Mouse (Mus musculus) heart, embryonic 13.5 days (tissue): ENCODE results near the gene Tmc8. TPM values are rescaled to one million over a fixed set of nuclear protein-coding genes. Genes with fewer than 3 reads are reported as not detected.

Experiments used
- ATAC-seq: fragments of 200-750 bp; cut with Nextera tagmentation; 2 replicates; pipeline ENCODE4 v1.8.0; 2017; ENCODE audit warnings: moderate TSS enrichment; ENCODE audit not compliant: insufficient number of reproducible peaks, low FRiP score, low TSS enrichment; ENCODE audit errors: extremely low read depth
- H3K27ac ChIP-seq: fragments of 300-500 bp; sonication (generic); replicated peaks from 2 replicates; pipeline ENCODE4 v1.5.1; 2015; ENCODE audit warnings: moderate library complexity, mild to moderate bottlenecking, inconsistent platforms
- H3K27me3 ChIP-seq: fragments of 300-500 bp; sonication (generic); replicated peaks from 2 replicates; pipeline ENCODE4 v1.6.1; 2015; ENCODE audit warnings: mild to moderate bottlenecking, inconsistent platforms
- H3K36me3 ChIP-seq: fragments of 300-500 bp; sonication (generic); 2 replicates; pipeline ENCODE4 v1.6.1; 2015; ENCODE audit warnings: mild to moderate bottlenecking, inconsistent platforms
- H3K4me1 ChIP-seq: fragments of 300-500 bp; sonication (generic); 2 replicates; pipeline ENCODE4 v1.6.1; 2015; ENCODE audit warnings: inconsistent platforms
- H3K4me2 ChIP-seq: fragments of 300-500 bp; sonication (generic); 2 replicates; pipeline ENCODE4 v1.6.1; 2015; ENCODE audit warnings: inconsistent platforms, mild to moderate bottlenecking, moderate library complexity
- H3K4me3 ChIP-seq: fragments of 300-500 bp; sonication (generic); 2 replicates; pipeline ENCODE4 v1.5.1; 2015; ENCODE audit warnings: moderate library complexity, mild to moderate bottlenecking, inconsistent platforms
- H3K9ac ChIP-seq: fragments of 300-500 bp; sonication (generic); 2 replicates; pipeline ENCODE4 v1.6.1; 2015; ENCODE audit warnings: inconsistent platforms, mild to moderate bottlenecking, moderate library complexity
- H3K9me3 ChIP-seq: fragments of 300-500 bp; sonication (generic); 2 replicates; pipeline ENCODE4 v1.6.1; 2016; ENCODE audit warnings: inconsistent platforms
- WGBS: fragments of 180-500 bp; shearing (Covaris S2); methylation state at CpG from one replicate; pipeline ENCODE4 v1.1.7; 2015; ENCODE audit warnings: mixed read lengths; 5-methylcytosine and 5-hydroxymethylcytosine counted together
- polyA plus RNA-seq: library from polyadenylated mRNA; unstranded; fragments of >200 nt; fragmentation: Nextera tagmentation; extraction: Ambion mirVana; gene quantifications from 2 replicates; pipeline ENCODE4 v1.2.1, GENCODE M21; 2015

Gene Tmc8
- polyA plus RNA-seq, 1 experiment from 2014 or later = 2.5 TPM

DNA sequence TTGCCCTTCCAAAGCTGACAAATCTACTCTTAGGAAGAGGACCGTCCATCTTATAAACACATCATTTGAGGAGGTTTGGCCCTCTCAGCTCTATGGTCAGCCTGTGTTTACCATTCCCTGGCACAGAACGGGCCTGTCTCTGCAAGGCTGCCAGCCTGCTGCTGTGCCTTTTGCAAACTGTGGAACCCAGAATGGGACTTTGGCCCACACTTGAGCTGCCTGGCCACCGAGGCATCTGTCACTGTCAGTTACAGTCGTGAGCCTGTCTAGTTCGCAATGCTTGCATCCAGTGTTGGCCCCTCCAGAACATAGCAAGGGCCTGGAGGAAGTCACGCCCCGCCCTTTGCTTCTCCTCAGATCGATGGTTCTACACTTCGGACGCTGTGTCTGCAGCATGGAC lies 22.6 kb upstream of the Tmc8 start:
- no peak for ATAC-seq
- H3K27ac ChIP-seq = no peak overlapping the region
- WGBS = 90% methylated on average over 10 of the region's 10 CpGs

GRCm38 (mm10) chr11:117760374-117761119 lies 21.3 kb upstream of the Tmc8 start:
- WGBS = 86% methylated on average over 26 of the region's 26 CpGs
- H3K36me3 ChIP-seq = peaks cover 96% of the 10 kb centered on the region
- no peaks in the 10 kb centered on the region for H3K9me3 ChIP-seq
- no peaks in the 10 kb centered on the region for H3K27me3 ChIP-seq
- H3K27ac ChIP-seq = no peak overlapping the region
- no peak overlapping the region for H3K4me2 ChIP-seq
- ATAC-seq = no peak
- no peak overlapping the region for H3K4me3 ChIP-seq
- no peak overlapping the region for H3K9ac ChIP-seq
- H3K4me1 ChIP-seq = no peaks in the 10 kb centered on the region

More for the DNA sequence above, 22.6 kb upstream of the Tmc8 start:
- Histone ChIP-seq H3K4me1 (no peaks in the 10 kb centered on the region), H3K4me3 (no peak overlapping the region), H3K4me2 (no peak overlapping the region), H3K9ac (no peak overlapping the region), H3K9me3 (no peaks in the 10 kb centered on the region), H3K27me3 (no peaks in the 10 kb centered on the region), H3K36me3 (peaks cover 96% of the 10 kb centered on the region)

DNA sequence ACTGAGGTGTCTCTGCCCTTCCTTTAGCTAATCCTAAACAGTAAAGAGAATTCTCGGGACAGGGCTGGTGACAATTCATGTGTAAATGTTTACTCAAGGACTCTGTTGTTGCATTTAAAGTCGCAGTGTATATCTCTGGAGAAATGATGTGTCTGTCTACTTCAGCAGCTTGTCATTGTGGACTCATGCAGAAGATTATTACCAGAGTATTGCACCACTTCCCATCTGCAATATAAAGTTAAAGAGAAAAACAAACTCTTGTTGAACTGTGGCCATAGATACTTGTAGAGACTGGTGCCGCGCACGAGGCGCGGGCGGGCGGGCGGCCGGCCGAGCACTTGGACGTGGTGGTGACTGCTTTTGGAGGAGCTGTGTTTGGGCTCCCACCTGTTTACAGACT lies 20.1 kb upstream of the Tmc8 start:
- no peak overlapping the region for H3K4me2 ChIP-seq
- no peak overlapping the region for H3K27ac ChIP-seq
- H3K4me1 ChIP-seq = peaks cover 8% of the 10 kb centered on the region
- H3K9me3 ChIP-seq = no peaks in the 10 kb centered on the region
- H3K9ac ChIP-seq = no peak overlapping the region
- peaks cover 96% of the 10 kb centered on the region for H3K36me3 ChIP-seq
- WGBS = 91% methylated on average over 13 of the region's 13 CpGs
- ATAC-seq = no peak
- H3K4me3 ChIP-seq = no peak overlapping the region
- no peaks in the 10 kb centered on the region for H3K27me3 ChIP-seq

DNA sequence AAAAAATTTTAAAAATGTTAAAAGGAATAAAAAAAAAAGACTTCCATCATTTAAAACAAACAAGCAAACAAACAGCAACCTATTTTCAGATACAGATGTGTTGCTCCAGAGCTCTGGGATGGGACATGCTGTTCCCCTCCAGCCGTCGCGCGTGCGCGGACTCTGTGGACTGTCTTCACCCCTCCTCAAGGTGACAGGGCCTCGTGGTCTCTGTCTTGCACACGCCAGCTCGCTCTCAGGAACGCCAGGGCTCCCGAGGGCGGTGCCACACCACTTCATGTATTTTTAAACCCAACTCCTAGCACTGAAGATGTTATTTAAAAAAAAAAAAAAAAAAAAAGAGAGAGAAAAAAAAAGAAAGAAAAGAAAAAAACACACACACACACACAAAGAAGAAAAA lies 19.6 kb upstream of the Tmc8 start:
- peaks cover 8% of the 10 kb centered on the region for H3K4me1 ChIP-seq
- no peaks in the 10 kb centered on the region for H3K9me3 ChIP-seq
- H3K36me3 ChIP-seq = peaks cover 95% of the 10 kb centered on the region
- H3K9ac ChIP-seq = no peak overlapping the region
- H3K27me3 ChIP-seq = no peaks in the 10 kb centered on the region
- WGBS = 53% methylated on average over 12 of the region's 12 CpGs
- no peak for ATAC-seq
- H3K4me2 ChIP-seq = no peak overlapping the region
- no peak overlapping the region for H3K4me3 ChIP-seq
- no peak overlapping the region for H3K27ac ChIP-seq

GRCm38 (mm10) chr11:117764319-117764718 lies 17.6 kb upstream of the Tmc8 start:
- no peak overlapping the region for H3K4me3 ChIP-seq
- no peak for ATAC-seq
- no peaks in the 10 kb centered on the region for H3K27me3 ChIP-seq
- no peak overlapping the region for H3K4me2 ChIP-seq
- H3K9ac ChIP-seq = no peak overlapping the region
- H3K4me1 ChIP-seq = peaks cover 16% of the 10 kb centered on the region
- 72% methylated on average over 9 of the region's 9 CpGs for WGBS
- no peak overlapping the region for H3K27ac ChIP-seq
- H3K36me3 ChIP-seq = peaks cover 87% of the 10 kb centered on the region
- H3K9me3 ChIP-seq = no peaks in the 10 kb centered on the region

DNA sequence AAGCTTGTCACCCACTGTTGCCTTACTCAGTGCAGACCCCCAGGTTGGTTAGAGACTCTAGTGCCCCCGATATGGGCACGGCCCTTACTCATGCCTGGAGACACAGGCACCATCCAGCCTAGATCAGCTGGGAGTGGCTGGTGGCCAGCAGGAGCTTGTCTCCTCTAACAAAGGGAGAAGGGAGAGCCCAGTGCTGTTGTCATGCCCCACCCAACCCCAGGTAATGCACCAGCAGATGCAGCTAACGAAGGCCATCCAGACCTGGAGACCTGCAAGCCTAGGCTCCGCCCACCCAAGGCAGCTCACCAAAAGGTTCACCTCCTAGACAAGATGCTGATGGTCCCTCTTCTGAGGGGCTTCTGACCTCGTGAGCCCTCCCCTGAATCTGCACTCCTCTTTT lies 16.5 kb upstream of the Tmc8 start:
- no peak for ATAC-seq
- Histone ChIP-seq H3K4me1 (peaks cover 21% of the 10 kb centered on the region), H3K27me3 (no peaks in the 10 kb centered on the region), H3K4me3 (no peak overlapping the region), H3K27ac (no peak overlapping the region), H3K36me3 (peaks cover 86% of the 10 kb centered on the region), H3K9me3 (no peaks in the 10 kb centered on the region), H3K4me2 (no peak overlapping the region), H3K9ac (no peak overlapping the region)
- WGBS = 86% methylated on average over 5 of the region's 5 CpGs

GRCm38 (mm10) chr11:117766275-117766674 lies 15.6 kb upstream of the Tmc8 start:
- no peak overlapping the region for H3K4me3 ChIP-seq
- H3K27me3 ChIP-seq = no peaks in the 10 kb centered on the region
- H3K4me2 ChIP-seq = no peak overlapping the region
- no peak overlapping the region for H3K9ac ChIP-seq
- peaks cover 21% of the 10 kb centered on the region for H3K4me1 ChIP-seq
- ATAC-seq = no peak
- no peaks in the 10 kb centered on the region for H3K9me3 ChIP-seq
- H3K27ac ChIP-seq = no peak overlapping the region
- peaks cover 84% of the 10 kb centered on the region for H3K36me3 ChIP-seq
- 68% methylated on average over 3 of the region's 3 CpGs for WGBS

DNA sequence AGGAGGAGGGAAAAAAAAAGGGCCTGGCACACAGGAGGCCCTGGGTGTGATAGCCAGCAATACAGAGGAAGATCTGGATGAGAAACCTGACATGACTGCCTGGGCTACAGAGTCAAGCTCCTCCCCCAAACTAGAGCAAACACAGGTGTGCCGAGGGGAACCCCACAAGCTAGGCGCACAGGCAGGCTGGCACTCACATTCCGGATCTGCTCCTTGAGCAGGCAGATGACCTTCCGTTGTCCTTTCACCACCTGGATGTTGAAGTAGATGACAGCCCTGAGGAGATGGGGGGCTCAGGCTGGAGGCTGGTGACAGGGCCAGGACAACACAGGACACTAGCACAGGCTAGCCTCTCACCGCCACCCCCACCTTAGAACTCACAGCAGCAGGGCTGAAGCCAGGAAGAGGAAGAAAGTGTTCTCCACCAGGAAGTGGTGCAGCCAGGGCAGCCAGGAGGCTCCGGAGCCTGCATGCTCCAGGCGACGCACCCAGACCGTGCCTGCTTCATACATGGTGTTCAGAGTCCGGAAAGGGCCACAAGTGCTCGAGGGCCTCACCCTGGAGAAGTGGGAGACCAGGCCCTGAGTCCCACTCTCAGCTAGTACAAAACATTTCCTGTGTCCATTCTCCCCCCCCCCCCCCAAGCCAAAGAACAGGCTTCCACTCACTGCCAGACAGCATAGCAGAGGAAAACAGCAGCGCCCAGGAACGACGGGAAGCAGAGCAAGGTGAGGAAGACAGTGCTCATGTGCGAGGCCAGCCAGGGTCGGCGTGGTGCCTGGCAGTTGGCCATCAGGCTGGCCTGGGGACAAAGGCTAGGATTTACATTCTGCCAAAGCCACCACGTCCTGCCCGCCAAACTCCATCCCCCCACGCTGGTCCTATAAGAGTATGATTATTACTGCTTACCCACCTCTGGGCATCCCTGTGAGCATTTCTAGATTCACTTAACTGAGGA lies 12.9 kb upstream of the Tmc8 start:
- Histone ChIP-seq H3K9ac (no peak overlapping the region), H3K27me3 (no peaks in the 10 kb centered on the region), H3K4me1 (peaks cover 21% of the 10 kb centered on the region), H3K4me2 (no peak overlapping the region), H3K36me3 (peaks cover 88% of the 10 kb centered on the region), H3K4me3 (no peak overlapping the region), H3K9me3 (no peaks in the 10 kb centered on the region), H3K27ac (no peak overlapping the region)
- no peak for ATAC-seq
- WGBS = 76% methylated on average over 20 of the region's 20 CpGs

DNA sequence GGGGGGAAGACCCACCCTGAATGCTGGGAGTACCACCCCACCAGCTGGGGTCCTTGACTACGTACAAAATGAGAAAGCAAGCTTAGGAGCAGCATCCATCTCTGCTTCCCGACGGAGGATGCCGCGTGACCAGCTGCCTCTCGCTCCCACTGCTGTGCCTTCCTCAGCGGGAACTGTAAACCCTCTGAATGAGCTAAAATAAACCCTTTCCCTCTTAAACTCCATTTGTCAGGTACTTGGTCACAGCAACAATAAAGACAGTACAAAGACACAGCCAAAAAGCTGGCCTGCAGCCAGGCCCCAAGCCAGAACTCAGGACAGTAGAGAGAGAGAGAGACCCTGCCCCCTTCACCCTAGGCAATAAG lies 12.2 kb upstream of the Tmc8 start:
- Histone ChIP-seq H3K4me1 (peaks cover 21% of the 10 kb centered on the region), H3K27ac (no peak overlapping the region), H3K9me3 (no peaks in the 10 kb centered on the region), H3K9ac (no peak overlapping the region), H3K4me2 (no peak overlapping the region), H3K27me3 (no peaks in the 10 kb centered on the region), H3K4me3 (no peak overlapping the region), H3K36me3 (peaks cover 87% of the 10 kb centered on the region)
- WGBS = 93% methylated on average over 7 of the region's 7 CpGs
- no peak for ATAC-seq

GRCm38 (mm10) chr11:117770407-117770806 lies 11.5 kb upstream of the Tmc8 start:
- no peak for ATAC-seq
- Histone ChIP-seq H3K9me3 (no peaks in the 10 kb centered on the region), H3K4me1 (peaks cover 21% of the 10 kb centered on the region), H3K27me3 (no peaks in the 10 kb centered on the region), H3K4me2 (no peak overlapping the region), H3K36me3 (peaks cover 87% of the 10 kb centered on the region), H3K27ac (no peak overlapping the region), H3K9ac (no peak overlapping the region), H3K4me3 (no peak overlapping the region)
- 86% methylated on average over 10 of the region's 10 CpGs for WGBS

- ATAC-seq = no peak
- WGBS = 93% methylated on average over 7 of the region's 7 CpGs
- H3K4me3 ChIP-seq = no peak overlapping the region
Measured at GRCm38 (mm10) chr11:117772352-117772751, 9.5 kb upstream of the Tmc8 start.

More at GRCm38 (mm10) chr11:117772352-117772751, 9.5 kb upstream of the Tmc8 start:
- peaks cover 13% of the 10 kb centered on the region for H3K4me1 ChIP-seq
- no peak overlapping the region for H3K27ac ChIP-seq
- H3K9ac ChIP-seq = no peak overlapping the region
- H3K36me3 ChIP-seq = peaks cover 87% of the 10 kb centered on the region
- H3K27me3 ChIP-seq = no peaks in the 10 kb centered on the region
- H3K4me2 ChIP-seq = no peak overlapping the region
- H3K9me3 ChIP-seq = no peaks in the 10 kb centered on the region
